Mouse (Mus musculus) gastrocnemius, postnatal 4 days (tissue): Measurements from ENCODE around the gene Pax6. TPM values are rescaled to one million over a fixed set of nuclear protein-coding genes. Genes with fewer than 3 reads are reported as not detected.

Source experiments
- DNase-seq, 2 experiments: peaks; one replicate each; pipeline ENCODE4 v3.0.0; 2021 to 2022; ENCODE audit warnings: low spot score in 2 of 2, mixed read lengths in 2 of 2
- total RNA-seq, 2 experiments: library from RNA; stranded (reverse); gene quantifications; 2 replicates each; pipeline ENCODE4 v1.2.3; 2021

Pax6 gene
- total RNA-seq, 2 experiments from 2014 or later: not detected

GRCm38 (mm10) chr2:105671116-105671797 is 2.6 kb downstream of the Pax6 start:
- no peak for DNase-seq

- DNase-seq: no peak
Observed at GRCm38 (mm10) chr2:105671798-105672595, 3.3 kb downstream of the Pax6 start.

- no peak for DNase-seq
Observed at GRCm38 (mm10) chr2:105672596-105672960, 3.9 kb downstream of the Pax6 start.

DNA sequence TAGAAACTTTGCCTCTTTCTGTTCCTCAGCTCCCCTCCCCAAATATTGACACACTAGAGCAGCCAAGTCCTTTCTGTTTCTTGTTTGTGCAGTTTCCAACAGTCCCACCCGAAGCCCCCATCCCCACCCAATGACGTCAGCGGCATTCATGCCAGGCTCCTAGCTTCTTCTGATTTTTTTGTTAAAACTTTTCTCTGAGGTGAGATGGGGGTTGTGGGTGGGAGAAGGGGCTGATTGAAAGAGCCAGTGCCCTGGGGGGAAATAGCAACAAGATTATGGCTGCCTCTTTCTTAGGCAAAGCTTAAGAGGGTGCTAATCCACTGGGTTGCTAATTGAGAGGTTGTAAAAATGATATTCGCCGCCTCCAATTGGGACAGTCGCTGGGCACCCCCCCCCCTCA is 4.4 kb downstream of the Pax6 start:
- DNase-seq: no peak

- DNase-seq: no peak
Observed at GRCm38 (mm10) chr2:105673631-105674060, 4.9 kb downstream of the Pax6 start.

DNA sequence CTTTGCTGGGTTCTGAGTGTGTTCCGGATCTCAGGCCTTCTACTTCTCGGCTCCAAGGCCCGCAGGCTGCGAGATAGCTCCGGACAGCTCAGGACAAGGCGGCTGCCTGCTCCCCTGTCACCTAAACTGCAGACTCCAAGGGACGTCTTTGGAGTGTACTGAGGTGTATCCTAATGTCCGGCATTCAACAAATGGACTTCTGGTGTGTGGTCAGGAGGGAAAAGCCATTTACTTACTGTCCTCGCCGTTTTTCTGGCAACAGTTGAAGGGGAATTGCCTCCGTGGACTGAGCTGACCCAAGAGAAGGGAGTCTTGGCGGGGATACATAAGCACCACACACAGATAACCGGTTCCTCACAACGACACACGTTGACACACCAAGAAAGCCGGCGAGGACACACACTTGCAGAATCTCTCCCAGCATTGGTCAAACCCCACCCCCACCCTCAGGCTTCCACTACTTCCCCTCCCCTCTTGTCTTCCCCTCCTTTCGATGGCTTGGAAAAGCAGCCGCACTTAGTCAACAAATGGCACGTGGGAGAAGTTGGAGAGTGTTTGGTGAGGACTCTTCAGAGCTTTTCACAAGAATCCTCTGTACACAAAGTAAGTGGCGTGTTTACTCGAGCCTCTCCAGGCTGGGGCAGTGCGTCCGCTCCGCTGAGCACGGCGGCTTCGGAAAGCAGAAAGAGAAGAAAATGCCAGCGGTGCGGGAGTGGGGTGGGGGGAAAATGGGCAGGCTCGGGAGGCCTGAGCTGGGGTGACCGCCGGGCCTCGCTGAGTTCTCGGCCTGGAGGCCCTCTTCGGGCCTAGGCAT is 5.6 kb downstream of the Pax6 start:
- DNase-seq: no peak

DNA sequence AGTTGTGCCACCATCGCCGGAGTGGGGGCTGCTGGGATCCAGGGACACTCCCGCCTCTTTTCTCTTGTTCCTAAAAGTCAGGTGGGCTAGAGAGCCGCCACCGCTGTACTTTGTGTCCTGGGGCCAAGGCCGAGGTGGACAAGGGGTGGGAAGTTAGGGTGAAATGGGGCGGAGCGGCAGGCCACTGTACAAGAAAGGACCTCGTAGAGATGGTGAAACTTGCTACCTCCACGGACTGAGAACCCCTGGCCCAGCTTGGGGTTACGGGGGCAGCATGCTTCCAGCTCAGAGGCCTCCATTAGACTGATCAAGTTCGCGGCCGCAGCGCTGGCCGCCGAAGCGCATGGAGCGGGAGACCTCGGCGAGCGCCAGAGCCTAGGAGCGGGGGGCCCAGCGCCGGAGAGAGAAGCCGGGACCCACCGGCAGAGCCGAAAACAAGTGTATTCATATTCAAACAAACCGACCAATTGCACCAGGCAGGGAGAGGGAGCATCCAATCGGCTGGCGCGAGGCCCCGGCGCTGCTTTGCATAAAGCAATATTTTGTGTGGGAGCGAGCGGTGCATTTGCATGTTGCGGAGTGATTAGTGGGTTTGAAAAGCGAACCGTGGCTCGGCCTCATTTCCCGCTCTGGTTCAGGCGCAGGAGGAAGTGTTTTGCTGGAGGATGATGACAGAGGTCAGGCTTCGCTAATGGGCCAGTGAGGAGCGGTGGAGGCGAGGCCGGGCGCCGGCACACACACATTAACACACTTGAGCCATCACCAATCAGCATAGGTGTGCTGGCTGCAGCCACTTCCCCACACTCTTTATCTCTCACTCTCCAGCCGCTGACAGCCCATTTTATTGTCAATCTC is 6.4 kb downstream of the Pax6 start:
- DNase-seq: peak in 1 of 2 experiments; percentile 52

DNA sequence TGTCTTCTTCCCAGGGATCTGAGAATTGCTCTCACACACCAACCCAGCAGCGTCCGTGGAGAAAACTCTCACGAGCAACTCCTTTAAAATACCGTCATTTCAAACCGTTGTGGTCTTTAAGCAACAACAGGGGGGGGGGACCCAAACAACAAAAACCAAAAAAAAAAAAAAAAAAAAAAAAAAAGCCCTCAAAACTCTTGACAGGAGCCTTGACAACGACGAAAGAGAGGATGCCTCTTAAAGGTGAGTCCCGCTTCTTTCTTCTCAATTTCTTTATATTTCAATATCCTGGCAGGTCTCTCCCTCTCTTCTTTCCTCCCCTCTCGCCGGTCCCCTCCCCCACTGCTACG is 7.0 kb downstream of the Pax6 start:
- DNase-seq: no peak

DNA sequence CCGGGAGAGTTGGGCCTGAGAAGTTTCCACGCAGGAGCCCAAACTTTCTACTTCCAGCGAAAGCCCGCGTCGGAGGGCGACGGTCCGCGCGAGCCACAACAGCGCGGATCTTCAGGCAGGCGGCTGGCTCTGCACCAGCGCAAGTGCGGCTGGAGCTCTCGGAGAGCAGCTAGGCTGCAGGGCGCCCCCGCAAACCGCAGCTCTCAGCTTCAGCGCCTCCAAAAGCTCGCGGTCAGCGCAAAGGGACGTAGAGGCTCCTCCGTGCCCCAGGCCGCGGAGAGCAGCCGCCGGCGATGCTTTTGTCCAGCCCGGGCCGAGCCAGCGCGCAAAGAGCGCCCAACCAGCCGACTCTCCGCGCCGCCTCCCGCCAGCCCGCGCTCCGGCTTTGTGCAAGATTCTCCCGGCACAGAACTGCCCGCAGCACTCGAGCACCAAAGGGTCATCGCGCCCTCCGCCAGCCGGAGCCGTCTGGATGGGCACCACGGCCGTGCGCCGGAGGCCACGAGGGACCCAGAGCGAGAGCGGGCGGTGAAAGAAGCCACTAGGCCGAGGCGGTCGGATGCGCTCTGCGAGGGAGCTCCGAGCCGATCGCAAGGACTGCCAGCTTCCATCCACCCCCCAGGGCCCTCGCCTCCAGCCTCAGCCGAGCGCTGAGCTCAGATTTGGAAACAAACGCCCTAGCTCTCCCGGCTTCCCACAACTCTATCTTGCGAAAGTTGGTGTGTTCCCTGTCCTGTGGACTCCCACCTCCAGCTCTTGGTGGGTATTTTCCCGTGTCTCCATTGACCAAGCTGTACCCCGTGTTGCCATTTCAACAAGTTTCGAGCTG is 7.6 kb downstream of the Pax6 start:
- peak in 1 of 2 experiments; percentile 66 for DNase-seq

DNA sequence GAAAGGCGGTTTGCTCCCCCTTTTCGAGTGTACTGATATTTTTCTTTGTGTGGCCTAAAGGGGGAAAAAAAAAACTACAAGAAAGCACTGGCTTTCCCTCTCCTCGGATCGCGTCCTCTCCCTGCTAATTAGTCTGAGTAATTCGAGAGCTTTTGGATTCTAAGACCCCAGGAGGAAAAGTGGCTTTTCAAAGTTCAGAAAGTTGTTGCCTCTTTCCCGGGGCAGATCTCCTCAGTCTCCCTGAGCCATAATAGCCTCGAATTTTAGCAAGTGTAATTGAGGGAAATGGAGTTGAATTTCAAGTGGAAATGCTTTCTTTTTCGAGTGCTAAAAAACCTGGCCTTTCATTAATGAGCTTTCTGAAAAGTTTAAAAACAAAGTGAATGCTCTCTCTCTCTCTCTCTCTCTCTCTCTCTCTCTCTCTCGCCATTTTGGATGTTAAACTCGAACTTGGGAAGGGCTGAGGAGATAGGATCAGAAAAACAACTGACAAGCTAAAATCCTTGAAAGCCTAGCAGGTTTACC is 8.3 kb downstream of the Pax6 start:
- no peak for DNase-seq

DNA sequence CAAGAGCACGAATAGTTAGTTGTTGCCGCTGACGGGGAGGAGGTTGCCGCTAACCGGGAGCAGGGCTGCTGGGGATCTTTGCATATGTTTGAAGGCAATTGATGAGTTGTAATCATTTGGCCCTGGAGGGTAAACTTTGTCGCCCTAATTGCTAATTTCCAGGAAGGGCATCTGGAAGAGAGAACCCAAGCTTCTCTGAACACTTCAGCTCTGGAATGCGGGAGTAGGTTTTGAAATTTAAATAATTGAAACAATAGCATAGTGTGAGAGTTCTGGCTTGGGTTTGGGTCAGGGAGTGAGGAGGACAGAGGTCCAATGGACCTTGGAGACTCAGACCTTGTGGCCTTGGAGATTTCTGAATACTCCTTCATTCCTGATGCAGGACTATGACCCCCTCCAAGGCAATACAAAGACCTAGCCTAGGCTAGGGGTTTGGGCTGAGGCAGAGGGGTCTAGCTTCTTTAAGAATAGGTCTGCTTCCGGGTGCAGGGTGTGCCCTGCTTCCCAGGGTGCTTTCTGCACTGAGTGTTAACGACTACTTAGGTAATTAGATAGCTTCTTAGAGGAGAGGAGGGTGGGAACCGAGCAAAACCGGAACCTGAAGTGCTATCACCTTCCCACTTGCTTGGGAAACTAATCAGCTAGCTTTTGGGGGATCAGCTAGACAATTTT is 8.9 kb downstream of the Pax6 start:
- no peak for DNase-seq

DNA sequence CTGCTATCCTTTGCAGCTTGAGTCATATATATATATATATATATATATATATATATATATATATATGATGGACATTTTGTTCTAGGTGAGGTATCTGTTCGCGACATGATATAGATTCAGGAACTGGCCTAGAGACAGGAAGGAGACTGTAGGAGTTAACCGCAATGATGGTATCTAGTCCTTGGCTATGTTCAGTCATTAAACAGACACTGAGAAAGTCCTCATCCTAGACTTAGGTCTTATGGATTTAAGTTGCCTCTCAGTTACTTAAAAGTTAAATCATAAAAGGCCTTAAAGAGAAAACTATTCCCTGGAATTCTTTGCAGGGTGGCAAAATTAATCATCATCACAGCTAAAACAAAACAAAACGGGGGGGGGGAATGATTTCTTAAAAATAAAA is 9.6 kb downstream of the Pax6 start:
- no peak for DNase-seq

- DNase-seq: no peak
Observed at GRCm38 (mm10) chr2:105678880-105679321, 10.2 kb downstream of the Pax6 start.

DNA sequence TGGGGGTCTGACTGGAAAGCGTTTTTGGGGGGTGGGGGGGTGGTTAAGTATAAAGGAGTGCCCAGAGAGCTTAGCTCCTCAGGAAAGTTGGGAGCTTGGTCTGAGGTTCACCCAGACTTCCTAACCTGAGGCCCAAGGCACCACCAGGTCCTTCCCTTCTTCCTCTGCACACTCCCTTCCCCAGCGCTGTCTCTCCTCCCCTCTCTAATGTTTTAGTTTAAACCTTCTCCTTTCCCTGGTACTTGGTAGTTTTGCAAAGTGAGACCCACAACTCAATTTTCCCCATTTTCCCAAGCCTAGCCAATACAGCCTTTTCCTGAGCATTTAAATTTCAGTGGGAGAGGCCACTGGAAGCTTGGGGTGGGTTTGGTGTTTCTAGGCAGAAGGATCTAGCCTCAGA is 10.6 kb downstream of the Pax6 start:
- DNase-seq: no peak

DNA sequence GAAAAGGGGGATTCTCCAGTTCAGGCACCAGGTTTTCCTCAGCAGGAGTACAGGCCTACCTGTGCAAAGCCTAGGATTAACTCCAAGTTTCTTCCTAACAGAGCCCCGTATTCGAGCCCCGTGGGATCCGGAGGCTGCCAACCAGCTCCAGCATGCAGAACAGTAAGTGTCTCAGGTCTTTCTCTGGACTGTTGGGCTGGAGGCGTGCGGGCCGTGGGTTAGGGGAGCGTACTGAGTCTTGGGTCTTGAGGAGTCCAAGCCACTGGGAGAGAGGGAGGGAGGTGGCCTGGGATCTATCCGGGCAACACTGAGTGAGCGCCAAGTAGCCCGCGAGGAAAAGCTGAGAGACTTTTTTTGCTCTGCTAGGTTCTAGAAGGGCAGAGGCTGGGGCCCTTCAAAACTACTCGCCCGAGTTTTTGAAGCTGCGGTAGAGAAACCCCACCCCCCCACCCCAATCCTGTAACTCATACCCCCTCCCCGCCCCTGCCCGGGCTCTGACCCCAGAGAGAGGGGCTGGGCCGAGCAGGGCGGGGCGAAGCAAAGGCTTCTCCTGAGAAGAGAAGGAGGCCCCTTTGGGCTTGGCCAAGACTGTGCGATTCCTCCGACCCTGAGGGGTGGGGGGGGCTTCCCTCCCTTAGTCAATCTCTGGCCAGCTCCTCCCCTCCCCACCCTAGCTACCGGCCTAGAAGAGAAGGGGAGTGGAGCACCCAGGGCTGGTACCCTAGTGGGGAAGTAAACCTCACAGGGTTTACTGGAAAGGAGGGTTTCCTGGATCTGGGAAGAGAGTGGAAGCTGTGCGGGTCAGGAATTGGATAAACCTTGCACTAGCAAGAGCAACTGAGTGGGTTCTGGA is 11.7 kb downstream of the Pax6 start:
- no peak for DNase-seq

DNA sequence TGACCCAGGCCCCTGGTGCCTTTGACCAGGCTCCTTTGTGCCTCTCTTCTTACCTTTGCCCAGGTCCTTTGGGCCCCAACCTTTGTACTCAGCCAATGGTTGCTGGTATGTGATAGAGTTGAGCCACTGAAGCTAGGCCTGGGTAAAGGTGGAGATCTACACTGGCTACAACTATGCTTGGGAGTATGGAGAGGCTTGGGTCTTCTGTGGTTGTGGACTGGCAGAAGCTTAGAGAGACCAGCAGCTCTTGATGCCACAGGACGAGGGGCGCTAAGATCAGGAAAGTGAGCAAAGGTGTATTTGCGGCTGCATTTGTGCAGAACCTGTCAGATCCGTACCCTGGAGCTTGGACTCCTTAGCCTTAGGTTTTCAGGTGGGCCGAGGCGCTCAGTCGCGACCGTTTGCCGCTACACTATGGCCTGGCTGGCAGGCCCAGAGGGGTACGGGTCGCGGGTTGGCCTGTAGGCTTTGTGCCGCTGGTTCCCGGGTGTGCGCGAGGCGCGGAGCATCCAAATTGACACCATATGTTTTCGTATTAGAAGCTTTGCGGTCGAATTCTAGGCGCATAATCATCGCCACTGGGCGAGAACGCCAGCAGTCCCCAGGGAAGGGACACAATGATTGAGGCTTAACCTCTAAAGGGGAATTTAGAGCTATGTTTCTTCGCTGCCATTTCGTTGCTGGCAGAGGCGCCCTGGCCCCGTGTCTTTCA is 12.5 kb downstream of the Pax6 start:
- no peak for DNase-seq

- no peak for DNase-seq
Observed at GRCm38 (mm10) chr2:105682011-105682501, 13.4 kb downstream of the Pax6 start.
